Mouse (Mus musculus) gastrocnemius, postnatal 4 days (tissue): ENCODE measurements around the gene Mfsd12. TPM values are rescaled to one million over a fixed set of nuclear protein-coding genes. Genes with fewer than 3 reads are reported as not detected.
A peak's percentile ranks its signal among the peaks of the same experiment; 100 is the strongest.

ENCODE experiments used
- DNase-seq, 2 experiments: peaks; one replicate each; pipeline ENCODE4 v3.0.0; 2021 to 2022; ENCODE audit warnings: low spot score in 2 of 2, mixed read lengths in 2 of 2
- total RNA-seq, 2 experiments: library from RNA; stranded (reverse); gene quantifications; 2 replicates each; pipeline ENCODE4 v1.2.3; 2021

Gene Mfsd12
- total RNA-seq, 2 experiments from 2014 or later: 8.6 to 9.9 TPM

DNA sequence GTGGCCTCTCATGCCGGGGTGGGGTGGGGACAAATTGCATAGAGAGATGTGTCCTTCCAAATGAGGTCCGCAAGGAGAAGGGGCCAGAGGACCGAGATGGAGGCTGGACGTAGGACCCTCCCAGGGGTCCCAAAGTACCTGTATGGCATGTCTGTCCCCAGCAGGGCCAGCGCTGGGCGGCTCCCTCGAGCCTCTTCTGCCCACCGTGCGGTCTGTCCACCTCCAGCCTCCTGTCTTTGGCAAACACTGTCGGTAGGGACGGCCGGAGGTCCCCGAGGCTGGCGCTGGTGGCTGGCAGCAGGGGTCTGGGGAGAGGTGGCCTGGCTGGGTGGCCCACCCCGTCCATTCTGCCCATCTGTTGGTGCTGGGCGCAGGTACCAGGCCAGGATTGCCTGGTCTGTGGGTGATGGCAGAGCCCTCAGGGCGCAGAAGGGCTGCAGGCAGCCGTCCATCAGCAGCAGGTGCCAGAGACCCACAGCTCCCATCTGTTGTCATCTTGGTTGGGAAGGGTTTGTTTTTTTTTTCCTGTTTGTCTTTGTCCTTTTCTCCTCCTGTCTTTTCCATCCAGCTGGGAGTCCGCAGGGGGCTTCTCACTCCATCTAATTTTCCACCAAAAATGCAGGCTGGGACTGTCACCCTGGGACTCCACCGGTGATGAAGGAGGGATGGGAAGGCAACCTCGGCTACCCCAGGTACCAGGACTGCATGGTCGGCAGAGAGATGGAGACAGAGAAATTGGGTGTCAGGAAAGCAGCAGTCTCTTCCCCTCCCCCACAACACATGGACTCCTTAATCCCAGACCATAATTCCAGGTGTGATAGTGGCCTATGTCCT, 43.3 kb downstream of the Mfsd12 start:
- DNase-seq: no peak

DNA sequence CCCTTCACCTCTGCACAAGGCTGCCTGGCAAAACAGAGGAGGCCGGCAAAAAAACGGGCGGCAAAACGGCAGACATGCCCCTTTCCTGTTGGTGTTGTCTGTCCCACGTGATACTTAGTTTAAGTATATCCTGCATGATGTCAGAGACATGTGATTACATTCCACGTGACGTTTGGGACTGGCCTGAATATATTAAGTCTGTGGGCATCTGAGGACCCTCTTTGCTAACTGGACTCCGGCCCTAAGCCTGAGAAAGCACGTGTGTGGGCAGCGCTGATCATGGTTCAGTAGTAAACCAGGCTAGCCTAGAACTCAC, 43.9 kb downstream of the Mfsd12 start:
- DNase-seq: no peak

DNA sequence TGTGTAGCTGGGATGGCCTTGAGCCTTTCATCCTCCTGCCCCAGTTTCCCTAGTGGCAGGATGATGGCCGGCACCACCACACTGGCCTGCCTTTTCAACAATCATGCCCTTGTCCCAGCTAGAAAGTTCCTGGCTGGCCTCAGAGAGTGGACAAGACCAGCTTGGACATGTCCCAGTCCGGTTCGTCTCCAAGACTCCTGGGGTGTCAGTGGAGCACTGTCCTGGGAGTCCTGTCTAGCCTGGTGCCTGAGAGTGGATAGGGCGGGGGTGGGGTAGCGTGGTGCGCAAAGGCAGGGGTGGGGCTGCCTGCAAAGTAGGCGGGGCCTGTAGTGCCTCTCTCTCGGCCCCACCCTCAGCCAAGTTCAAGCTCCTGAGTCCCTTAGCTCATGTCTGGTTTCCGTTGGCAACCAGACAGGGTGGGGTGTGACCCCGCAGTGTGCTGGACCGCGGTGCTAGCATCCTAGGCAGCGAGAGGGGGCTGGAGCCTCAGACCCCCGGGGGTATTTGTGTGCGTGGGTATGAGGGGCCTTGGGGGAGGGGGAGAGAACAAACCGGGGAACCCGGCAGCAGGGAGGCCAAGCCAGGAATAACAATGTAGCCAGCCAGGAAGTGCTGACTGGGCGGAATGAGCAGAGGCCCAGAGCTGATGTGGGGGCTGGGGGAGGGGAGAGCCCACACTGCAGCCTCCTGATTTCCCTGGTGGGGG, 44.4 kb downstream of the Mfsd12 start:
- DNase-seq: peak in 1 of 2 experiments; percentile 82

DNA sequence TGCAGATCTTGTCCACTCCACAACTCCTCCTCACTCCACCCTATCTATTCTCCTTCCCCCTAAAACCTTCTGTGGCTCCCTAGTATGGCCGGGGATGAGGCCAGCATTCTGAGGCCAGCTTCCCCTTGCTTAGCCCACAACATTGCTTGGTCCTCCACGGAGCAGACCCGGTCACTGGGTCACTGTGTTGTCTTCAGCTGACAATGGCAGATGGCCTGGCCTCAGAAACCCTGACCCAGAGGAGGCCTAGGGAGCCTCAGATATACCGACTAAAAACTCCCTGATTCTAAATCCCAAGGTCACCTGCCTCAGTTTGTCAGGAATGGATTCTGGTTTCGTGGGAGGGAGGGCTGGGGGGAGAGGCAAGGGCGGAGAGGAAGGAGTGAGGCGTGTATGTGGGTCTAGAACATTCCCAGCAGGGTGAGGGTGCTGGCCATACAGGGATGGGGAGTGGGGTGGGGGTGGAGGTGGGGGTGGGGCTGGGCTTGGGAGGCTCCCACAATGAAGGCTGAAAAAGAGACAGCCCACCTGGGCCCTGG, 45.0 kb downstream of the Mfsd12 start:
- DNase-seq: no peak

DNA sequence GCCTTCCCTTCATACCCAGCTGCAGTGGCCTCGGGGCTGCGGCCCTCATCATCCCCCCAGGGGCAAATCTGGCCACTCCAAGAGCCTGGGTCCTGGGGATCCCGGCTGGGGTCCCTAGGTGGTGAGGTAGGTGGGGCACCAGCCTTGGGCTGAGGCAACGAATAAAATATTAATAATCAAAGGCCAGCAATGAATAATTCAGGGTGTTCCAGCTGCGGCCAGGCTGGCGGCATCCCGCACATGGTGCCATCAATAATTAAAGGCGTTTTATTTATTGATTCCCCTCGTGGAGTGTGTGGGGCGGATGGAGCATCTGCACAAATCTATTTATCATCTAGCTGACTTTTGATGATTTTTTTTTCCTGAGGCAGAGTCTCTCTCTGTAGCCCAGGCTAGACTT, 46.2 kb downstream of the Mfsd12 start:
- DNase-seq: no peak

DNA sequence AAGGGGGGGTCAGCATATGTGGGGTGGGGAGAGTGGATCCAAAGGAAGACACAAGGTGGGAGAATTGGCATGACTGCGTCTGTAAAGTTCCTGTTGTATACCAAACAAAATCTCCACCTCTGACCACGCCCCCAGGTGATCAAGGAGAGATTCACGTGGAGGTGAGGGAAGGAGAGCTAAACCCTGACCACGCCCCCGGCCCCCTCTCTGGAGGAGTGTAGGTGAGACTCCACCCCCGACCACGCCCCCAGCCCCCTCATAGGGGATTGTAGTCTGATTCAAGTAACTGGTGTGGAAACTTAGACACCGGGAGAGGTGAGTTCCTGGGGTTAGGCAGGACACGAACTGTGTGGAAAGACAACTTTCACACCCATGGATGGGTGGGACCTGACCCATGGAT, 46.8 kb downstream of the Mfsd12 start:
- DNase-seq: no peak

DNA sequence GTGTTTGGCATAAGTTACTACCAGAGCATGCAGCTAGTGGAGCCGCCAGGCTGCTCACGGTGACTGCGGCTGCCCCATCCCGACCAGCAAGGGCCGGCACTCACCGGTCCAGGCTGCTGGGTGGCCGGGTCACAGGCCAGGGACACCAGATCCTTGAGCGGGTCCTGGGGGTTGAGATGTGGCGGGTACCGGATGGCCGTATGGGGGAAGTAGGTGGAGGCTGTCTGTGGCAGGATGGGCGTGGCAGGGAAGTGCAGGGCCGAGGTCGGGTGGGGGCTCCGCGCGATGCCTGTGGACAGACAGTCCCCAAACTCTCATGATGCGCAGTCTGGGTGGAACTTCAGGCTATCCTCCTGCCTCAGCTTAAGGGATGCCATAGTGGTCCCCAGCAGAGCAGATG, 47.4 kb downstream of the Mfsd12 start:
- no peak for DNase-seq

DNA sequence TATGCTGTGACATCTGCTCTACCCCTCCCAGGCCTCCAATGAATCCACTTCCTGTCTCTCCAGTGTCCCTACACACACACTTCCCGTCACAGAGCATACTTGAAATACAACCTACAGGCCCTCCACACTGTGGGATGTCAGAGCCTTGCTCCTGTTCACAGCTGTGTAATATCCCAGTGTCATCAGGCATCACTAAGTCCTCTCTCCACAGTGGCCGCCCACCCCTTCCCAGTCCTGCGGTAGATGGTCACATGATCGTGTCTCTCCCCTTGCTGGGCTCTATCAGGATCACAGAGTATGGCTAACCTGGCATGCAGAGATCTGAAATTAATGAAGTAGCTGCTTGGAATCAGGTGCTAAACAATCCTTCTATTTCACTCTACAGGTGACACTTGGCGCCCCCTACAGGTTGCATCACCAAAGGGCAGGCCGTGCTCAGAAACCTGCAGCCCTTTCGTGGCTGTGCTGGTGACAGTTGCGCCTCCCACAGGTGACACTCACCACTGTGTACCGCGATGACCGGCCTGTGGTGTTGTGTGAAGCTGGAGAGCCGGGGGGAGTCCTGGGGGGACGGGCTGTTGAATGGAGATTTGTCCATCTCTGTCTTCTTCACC, 48.4 kb downstream of the Mfsd12 start:
- DNase-seq: no peak

DNA sequence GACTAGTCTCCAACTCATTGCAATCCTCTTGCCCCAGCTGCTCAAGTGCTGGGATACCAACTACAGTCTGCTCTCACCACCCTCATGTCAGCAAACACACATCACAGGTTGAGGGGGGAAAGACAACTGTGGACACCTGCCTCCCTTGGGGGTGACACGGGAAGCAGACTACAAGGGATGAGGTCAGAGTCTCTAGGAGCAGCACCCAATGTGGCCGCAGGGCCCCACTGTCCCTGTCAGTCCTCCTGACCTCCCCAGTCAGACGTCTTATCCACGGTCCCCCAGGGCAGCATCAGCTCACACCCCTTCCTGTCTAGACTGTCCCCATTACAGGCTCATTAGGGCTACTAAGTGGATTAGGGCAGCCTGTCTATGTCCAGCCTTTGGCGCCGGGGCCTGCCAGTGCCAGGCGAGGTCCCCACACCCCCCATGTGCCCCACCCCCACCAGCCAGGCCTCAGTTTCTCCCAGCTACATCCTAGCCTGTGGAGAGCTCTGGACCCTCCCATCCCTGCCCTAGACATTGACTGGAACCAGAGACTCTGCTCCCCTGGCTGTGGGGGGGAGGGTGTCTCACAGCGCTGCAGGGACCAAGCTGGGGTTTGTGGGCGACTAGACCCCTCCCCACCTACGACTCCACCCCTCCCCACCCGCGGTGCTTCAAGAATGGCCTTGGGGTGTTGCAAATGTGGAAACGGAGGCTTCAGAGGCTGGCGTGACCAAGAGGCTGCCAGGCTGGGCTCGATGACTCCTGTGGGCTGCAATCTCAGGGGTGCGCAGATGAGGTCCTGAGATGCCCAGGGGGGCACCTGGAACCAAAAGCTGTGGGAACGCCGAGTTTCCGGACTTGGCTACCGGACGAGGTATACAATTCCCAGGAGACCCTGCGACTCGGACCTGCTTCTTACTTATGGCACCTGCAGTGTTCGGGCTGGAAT, 49.5 kb downstream of the Mfsd12 start:
- no peak for DNase-seq

DNA sequence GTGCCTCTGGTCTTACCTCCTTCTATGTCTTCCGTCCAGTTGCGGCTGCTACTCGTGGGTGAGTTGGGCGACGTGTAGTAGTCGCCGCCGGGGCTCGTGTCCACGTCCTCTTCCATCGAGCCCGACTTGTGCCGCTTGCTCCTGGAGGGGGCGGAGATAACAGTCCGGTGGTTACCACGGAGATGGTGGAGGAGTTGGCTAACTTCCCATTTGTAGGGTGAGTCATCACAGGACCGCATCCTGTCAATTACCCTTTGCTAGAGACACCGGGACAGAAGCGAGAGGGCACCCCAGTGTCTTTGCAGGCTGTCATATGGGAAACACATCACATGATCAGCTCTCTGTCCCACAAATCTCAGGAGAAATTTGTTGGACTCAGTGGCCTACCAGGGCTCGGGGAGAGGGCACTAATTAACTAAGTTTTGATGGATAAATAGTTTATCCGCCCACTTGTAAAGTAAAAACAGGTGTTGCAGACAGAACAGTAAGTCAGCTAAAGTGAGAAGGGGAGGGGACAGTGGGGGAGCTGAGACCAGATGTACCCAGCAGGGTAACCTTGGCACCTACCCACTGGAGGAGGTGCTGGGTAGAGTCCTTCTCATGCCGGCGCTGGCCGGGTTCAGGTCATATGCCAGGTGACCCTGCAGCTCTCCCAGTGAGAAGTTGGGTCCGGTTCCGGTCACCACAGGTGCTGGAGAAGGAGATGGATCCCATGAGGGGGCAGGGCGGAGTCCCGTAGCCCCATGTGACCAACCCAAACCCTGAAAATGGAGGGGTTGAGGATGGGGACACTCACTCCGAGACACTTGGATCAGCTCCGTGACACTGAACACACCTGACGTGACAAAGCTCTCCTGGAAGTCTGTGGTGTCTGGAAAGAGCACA, 50.5 kb downstream of the Mfsd12 start:
- DNase-seq: peak in 1 of 2 experiments; percentile 70

DNA sequence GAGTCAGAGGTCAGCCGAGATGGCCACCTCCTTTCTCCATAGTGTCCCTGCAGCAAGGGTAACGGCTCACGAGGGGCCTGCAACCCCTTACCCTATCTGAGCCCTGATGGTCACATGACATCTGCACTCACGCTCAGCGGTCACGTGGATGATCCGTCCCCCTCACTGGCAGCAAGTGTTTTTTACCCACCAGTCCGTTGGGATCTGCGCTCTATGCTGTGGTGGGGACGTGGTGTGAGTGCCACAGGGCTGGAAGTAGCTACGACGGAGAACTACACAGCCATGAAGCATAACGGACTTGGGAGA, 51.1 kb downstream of the Mfsd12 start:
- no peak for DNase-seq

DNA sequence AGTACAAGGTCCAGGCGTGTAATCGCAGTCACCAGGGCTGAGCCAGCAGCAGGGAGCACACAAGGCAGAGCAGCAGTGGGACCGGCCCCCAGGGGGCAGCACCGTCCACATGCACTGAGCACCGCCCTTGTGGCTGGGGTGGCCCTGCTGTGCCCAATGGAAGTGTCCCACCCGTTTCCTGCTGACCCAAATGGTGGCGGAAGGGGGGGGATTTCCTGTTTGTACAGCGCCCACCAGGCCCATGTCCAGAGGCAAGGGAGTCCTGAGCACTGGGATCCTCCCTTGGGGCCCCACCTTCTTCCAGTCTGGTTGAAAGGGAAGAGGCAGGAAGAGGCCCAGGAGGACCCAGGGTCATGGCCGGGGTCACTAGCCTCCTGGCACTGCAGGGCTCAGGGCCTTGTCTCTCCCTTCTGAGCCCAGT, 51.6 kb downstream of the Mfsd12 start:
- peak in 1 of 2 experiments; percentile 84 for DNase-seq

DNA sequence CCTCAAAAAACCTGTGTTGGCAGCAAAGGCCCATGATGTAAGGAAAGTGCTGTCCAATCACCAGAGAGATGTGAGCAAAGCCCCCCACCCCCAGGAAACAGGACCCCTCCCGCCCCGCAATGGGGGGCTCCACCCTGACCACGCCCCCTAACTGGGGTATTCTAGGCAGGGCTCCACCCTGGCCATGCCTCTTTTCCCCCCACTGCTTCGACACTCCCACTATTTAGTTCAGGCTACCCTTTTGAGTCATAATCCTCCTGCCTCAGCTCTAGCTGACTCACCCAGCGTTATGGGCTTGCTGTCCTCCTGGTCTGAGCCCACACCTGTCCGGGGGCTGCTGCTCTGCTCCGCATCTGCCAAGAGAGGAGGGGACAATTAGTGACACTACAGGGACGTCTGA, 52.0 kb downstream of the Mfsd12 start:
- DNase-seq: no peak

DNA sequence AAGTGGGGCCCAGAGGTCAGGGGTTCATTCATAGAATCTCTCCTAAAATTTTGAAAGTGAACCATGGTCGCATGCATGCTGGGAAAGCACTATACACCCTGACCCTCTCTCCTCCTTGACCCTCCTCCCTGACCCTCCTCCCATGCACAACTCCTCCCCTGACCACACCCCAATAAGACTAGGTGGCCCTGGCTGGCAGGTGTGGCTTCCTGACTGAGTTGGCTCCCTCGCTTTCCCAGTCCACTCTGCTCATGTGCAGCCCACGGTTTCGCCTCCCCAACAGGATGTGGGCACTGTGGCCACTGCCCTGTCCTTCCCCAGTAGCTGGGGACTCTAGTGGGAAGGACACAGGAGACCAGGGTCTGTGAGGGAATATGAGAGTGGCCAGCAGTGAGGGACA, 53.1 kb downstream of the Mfsd12 start:
- DNase-seq: no peak

DNA sequence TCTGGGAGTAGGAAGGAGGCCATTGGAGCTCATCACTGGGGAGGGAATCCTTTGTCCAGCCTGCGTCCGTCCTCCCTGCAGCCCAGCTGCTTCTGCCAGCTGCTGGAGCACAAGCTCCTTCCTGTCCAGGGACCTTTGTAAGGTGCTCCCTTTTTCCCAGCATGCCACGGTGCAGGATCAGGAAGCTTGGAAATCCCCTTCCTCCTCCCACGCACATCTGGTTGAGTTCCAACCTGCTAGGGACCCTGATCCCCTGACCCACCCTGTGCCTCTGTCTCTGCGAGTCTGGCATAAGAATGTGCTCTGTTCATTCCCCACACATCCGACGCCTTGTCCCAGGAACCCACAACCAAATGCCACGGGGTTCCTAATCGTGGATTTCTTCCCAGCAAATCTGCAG, 53.7 kb downstream of the Mfsd12 start:
- DNase-seq: no peak

DNA sequence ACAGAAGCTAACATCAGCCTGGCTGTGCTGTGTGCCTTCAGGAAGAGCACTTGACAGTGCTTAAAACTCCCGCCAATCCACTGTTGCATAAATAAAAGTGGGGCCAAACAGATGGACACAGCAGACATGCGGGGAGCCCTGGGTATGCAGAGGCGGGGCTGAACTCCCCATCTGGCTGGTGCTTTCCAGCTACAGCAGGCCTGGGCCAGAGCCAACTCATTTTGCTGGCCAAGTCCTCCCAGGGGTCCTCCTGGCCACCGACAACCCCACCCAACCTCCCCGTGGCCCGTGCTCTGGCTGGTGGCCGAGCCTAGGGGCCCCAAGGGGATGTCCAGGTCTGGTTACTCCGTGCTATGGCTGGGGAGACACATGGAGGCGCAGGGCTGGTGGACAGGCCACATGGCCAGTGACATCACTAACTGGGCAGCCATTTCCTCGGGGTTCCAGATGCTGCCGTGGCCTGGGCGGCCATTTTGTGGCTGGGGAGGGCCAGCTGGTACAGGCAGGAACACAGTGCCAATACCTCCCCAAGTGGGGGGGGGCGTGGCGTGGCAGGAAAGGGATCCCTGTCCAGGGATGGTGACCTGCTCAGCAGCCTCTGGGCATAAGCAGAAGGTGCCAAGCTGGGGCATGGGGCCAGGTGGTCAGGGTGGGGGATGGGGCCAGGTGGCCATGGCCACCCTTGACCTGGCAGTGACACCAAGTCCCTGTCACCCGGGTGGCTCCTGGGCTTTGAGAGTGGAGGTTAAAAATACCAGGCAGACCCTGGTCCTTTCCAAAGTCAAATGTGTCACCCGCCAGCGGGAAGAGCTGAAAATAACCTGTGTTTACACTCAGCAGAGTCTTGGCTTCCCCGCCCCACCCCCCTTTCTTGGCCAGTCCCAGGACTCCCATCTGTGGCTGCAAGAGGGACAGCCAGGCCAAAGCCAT, 54.4 kb downstream of the Mfsd12 start:
- peak; percentile 87 to 93 for DNase-seq

DNA sequence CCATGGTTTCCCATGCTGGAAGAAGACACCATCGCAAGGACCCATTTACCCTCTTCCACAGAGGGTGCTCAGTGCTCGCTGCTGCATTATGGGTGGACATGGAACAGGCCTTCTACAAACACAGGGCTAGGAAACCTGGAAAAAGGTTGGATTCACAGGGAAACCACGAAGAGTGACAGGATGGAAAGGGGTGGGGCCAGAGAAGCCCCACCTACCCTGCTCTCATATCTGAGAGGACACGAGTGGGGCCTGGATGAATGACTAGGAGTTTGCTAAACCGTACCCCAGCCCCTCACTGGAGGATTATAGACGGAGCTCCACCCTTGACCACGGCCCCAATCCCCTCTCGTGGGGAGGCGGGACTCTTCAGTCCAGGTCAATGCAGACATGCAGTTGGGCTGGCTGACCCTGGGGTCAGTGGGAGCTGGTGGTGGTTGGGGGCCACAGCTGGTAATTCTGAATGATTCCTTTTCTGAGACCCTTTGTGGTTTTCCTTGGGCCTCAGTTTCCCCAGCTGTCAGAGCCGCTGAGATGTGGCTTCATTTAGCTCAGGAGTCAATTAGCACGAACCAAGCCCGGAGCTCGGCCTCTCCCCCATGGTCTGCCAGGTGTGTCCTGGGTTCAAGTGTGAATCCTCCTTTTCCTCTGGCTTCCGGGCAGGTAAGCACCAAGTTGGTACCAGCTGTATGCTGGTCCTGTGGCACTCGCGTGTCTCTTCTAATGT, 55.5 kb downstream of the Mfsd12 start:
- DNase-seq: no peak
